Comparison of ENCODE assay signal across 8 mouse cellular contexts in genomic region chr12:3732623-3733265, GRCm38 (mm10).
A peak's percentile ranks its signal among the peaks of the same experiment; 100 is the strongest.
DNase-seq lines count a peak whose midpoint lies in the region; ATAC-seq lines count a peak whose summit lies in the region.

No protein-coding gene starts in this region.

- no peak overlapping the region for H3K4me3 ChIP-seq in hindbrain, embryonic 13.5 days
- no peak overlapping the region for H3K4me3 ChIP-seq in hindbrain, embryonic 12.5 days

- H3K4me2 ChIP-seq in hindbrain, embryonic 13.5 days: no peak overlapping the region
- H3K4me2 ChIP-seq in hindbrain, embryonic 12.5 days (replicated peaks): no peak overlapping the region

- DNase-seq in MN1 (ENCODE audit: low spot score): peak; percentile 66
- peak; percentile 67 to 77 for DNase-seq in cerebellum, postnatal 10 days
- DNase-seq in layer of hippocampus, adult 9-10 months (ENCODE audit: low spot score): peak; percentile 38
- DNase-seq in embryo, embryonic 10.5 days (ENCODE audit: low spot score): no peak
- no peak for DNase-seq in retina, embryonic 14.5 days (ENCODE audit: low spot score)
- no peak for DNase-seq in thymus, postnatal 0 days (ENCODE audit: low spot score)

- H3K9ac ChIP-seq in hindbrain, embryonic 13.5 days: no peak overlapping the region
- H3K9ac ChIP-seq in hindbrain, embryonic 12.5 days: no peak overlapping the region

- peak; percentile 76 for ATAC-seq in hindbrain, embryonic 13.5 days (ENCODE audit: low FRiP score)
- no peak for ATAC-seq in hindbrain, embryonic 12.5 days (ENCODE audit: low FRiP score)

- H3K36me3 ChIP-seq in hindbrain, embryonic 13.5 days: no peaks in the 10 kb centered on the region
- no peaks in the 10 kb centered on the region for H3K36me3 ChIP-seq in hindbrain, embryonic 12.5 days

- H3K27ac ChIP-seq in hindbrain, embryonic 13.5 days: no peak overlapping the region
- no peak overlapping the region for H3K27ac ChIP-seq in hindbrain, embryonic 12.5 days

- H3K9me3 ChIP-seq in hindbrain, embryonic 13.5 days: no peaks in the 10 kb centered on the region
- H3K9me3 ChIP-seq in hindbrain, embryonic 12.5 days (replicated peaks): no peaks in the 10 kb centered on the region

- H3K4me1 ChIP-seq in hindbrain, embryonic 13.5 days (replicated peaks): peaks cover 5% of the 10 kb centered on the region
- H3K4me1 ChIP-seq in hindbrain, embryonic 12.5 days: no peaks in the 10 kb centered on the region

- no peaks in the 10 kb centered on the region for H3K27me3 ChIP-seq in hindbrain, embryonic 13.5 days
- no peaks in the 10 kb centered on the region for H3K27me3 ChIP-seq in hindbrain, embryonic 12.5 days

- 45% methylated on average over 11 of the region's 11 CpGs for WGBS in hindbrain, embryonic 13.5 days
- WGBS in hindbrain, embryonic 12.5 days: 71% methylated on average over 11 of the region's 11 CpGs

Comparison
In these comparisons a context has a peak if more than half of its experiments do, and no peak if none do; other contexts are left out.
1. DNase-seq: peak in MN1 (single experiment), cerebellum, postnatal 10 days (2 of 2) and layer of hippocampus, adult 9-10 months (single experiment); none in embryo, embryonic 10.5 days (single experiment), retina, embryonic 14.5 days (single experiment) and thymus, postnatal 0 days (single experiment).